Mouse (Mus musculus) hindbrain, embryonic 11.5 days (tissue): ENCODE data around the gene Myom1. TPM values are rescaled to one million over a fixed set of nuclear protein-coding genes. Genes with fewer than 3 reads are reported as not detected.

Experiments
- ATAC-seq: fragments of 200-750 bp; cut with Nextera tagmentation; 2 replicates; pipeline ENCODE4 v1.8.0; 2017; ENCODE audit warnings: mild to moderate bottlenecking, moderate TSS enrichment, moderate library complexity; ENCODE audit not compliant: low FRiP score
- DNase-seq: peaks from one replicate; pipeline ENCODE4 v3.0.0-alpha.2; 2015; ENCODE audit warnings: low spot score
- H3K27ac ChIP-seq: fragments of 300-500 bp; sonication (generic); 2 replicates; pipeline ENCODE4 v1.5.1; 2014; ENCODE audit warnings: mild to moderate bottlenecking, low read depth, low read length
- H3K27me3 ChIP-seq: fragments of 300-500 bp; sonication (generic); 2 replicates; pipeline ENCODE4 v1.6.1; 2014; ENCODE audit warnings: mild to moderate bottlenecking, low read length, moderate library complexity, mixed read lengths; ENCODE audit not compliant: control insufficient read depth, insufficient read depth
- H3K36me3 ChIP-seq: fragments of 300-500 bp; sonication (generic); 2 replicates; pipeline ENCODE4 v1.6.1; 2014; ENCODE audit warnings: mild to moderate bottlenecking, low read length, moderate library complexity, mixed read lengths; ENCODE audit not compliant: control insufficient read depth, insufficient read depth
- H3K4me1 ChIP-seq: fragments of 300-500 bp; sonication (generic); replicated peaks from 2 replicates; pipeline ENCODE4 v1.6.1; 2014; ENCODE audit warnings: low read length, mixed read lengths; ENCODE audit not compliant: control insufficient read depth, insufficient read depth
- H3K4me2 ChIP-seq: fragments of 300-500 bp; sonication (generic); replicated peaks from 2 replicates; pipeline ENCODE4 v1.6.1; 2014; ENCODE audit warnings: mild to moderate bottlenecking, low read depth, low read length
- H3K4me3 ChIP-seq: fragments of 300-500 bp; sonication (generic); 2 replicates; pipeline ENCODE4 v1.5.1; 2014; ENCODE audit warnings: low read depth, low read length
- H3K9ac ChIP-seq: fragments of 300-500 bp; sonication (generic); 2 replicates; pipeline ENCODE4 v1.6.1; 2014; ENCODE audit warnings: low read depth, low read length
- H3K9me3 ChIP-seq: fragments of 300-500 bp; sonication (generic); 2 replicates; pipeline ENCODE4 v1.6.1; 2016; ENCODE audit warnings: low read length; ENCODE audit not compliant: control insufficient read depth
- WGBS: fragments of 180-500 bp; shearing (Covaris S2); extraction: QIAGEN DNeasy Blood & Tissue Kit; methylation state at CpG from one replicate; pipeline ENCODE4 v1.1.7; 2014; 5-methylcytosine and 5-hydroxymethylcytosine counted together
- polyA plus RNA-seq: library from polyadenylated mRNA; unstranded; fragments of >200 nt; fragmentation: Nextera tagmentation; extraction: Ambion mirVana; gene quantifications from 2 replicates; pipeline ENCODE4 v1.2.1, GENCODE M21; 2014

Myom1 gene
- polyA plus RNA-seq, 1 experiment from 2014 or later: 2.0 TPM

DNA sequence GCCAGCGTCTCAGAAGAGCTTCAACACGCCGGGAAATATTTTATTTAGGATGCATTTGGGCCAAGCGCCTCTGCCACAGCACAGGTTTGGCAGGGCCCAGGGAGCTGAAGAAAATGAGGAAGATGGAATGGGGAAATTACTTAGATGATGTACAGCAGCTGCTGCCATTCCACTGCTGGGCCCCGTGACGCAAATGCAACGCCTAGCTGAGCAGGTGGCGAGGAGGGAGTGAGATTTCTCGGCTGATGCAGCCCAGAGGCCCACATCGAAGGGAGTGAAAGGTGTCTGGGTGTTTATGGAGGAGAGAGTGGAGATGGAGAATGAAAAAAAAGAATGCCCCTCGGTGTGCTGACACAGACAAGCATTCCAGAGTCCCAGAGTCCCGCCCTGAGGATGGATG, 123.1 kb downstream of the Myom1 start:
- ATAC-seq: no peak
- 74% methylated on average over 12 of the region's 12 CpGs for WGBS

DNA sequence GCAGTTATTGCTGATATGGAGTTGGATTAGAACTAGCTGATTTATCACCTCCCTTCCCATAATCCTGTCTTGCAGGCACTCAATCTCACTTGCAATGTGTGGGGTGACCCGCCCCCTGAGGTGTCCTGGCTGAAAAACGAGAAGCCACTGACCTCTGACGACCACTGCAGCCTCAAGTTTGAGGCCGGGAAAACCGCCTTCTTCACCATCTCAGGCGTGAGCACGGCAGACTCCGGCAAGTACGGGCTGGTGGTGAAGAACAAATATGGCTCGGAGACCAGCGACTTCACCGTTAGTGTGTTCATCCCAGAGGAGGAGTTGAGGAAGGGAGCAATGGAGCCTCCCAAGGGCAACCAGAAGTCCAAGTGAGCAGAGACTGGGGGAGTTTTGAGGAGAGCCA, 123.6 kb downstream of the Myom1 start:
- 79% methylated on average over 12 of the region's 12 CpGs for WGBS
- Histone ChIP-seq H3K9ac (no peak overlapping the region), H3K4me2 (no peak overlapping the region), H3K4me3 (no peak overlapping the region), H3K4me1 (no peaks in the 10 kb centered on the region), H3K27ac (no peak overlapping the region), H3K9me3 (no peaks in the 10 kb centered on the region), H3K36me3 (no peaks in the 10 kb centered on the region), H3K27me3 (no peaks in the 10 kb centered on the region)
- DNase-seq: no peak
- ATAC-seq: no peak

More for the DNA sequence above, 123.1 kb downstream of the Myom1 start:
- H3K27ac ChIP-seq: no peak overlapping the region
- H3K4me3 ChIP-seq: no peak overlapping the region
- no peaks in the 10 kb centered on the region for H3K27me3 ChIP-seq
- no peaks in the 10 kb centered on the region for H3K36me3 ChIP-seq
- H3K9me3 ChIP-seq: no peaks in the 10 kb centered on the region
- H3K4me1 ChIP-seq: no peaks in the 10 kb centered on the region
- no peak overlapping the region for H3K9ac ChIP-seq
- no peak for DNase-seq
- no peak overlapping the region for H3K4me2 ChIP-seq

DNA sequence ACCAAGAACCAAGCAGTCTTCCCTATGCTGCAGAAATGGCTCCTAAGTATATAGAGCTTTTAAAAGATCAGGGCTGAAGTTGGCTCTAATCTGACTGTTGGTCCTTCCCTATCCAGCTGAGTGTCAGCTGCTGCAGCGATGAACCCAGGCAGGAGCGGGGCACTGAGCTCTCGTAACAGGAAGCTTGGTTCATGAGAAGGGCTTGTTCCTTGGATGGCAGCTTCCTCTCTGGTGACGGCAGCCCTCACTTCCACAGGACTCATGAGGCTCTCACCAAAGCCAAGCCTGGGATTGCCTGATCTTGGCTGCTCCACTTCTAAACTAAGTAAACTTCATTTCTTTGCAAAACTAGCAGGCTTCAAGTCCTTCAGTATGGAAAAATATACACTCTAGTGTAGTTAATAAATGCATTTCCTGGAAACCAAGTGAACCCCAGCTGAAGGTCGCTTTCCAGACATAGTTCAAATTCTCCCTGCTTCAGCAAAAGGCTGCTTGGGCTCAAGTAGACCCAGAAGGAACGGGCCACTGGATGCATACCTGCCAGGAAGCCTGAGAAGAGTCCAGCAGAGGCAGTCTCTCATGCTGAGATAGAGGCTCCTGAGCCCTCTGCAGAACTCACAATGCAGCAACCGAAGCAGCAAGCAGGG, 125.2 kb downstream of the Myom1 start:
- 73% methylated on average over 7 of the region's 7 CpGs for WGBS
- Histone ChIP-seq H3K36me3 (no peaks in the 10 kb centered on the region), H3K9me3 (no peaks in the 10 kb centered on the region), H3K4me1 (no peaks in the 10 kb centered on the region), H3K4me2 (no peak overlapping the region), H3K27me3 (no peaks in the 10 kb centered on the region), H3K4me3 (no peak overlapping the region), H3K9ac (no peak overlapping the region), H3K27ac (no peak overlapping the region)
- ATAC-seq (no peak), DNase-seq (no peak)

DNA sequence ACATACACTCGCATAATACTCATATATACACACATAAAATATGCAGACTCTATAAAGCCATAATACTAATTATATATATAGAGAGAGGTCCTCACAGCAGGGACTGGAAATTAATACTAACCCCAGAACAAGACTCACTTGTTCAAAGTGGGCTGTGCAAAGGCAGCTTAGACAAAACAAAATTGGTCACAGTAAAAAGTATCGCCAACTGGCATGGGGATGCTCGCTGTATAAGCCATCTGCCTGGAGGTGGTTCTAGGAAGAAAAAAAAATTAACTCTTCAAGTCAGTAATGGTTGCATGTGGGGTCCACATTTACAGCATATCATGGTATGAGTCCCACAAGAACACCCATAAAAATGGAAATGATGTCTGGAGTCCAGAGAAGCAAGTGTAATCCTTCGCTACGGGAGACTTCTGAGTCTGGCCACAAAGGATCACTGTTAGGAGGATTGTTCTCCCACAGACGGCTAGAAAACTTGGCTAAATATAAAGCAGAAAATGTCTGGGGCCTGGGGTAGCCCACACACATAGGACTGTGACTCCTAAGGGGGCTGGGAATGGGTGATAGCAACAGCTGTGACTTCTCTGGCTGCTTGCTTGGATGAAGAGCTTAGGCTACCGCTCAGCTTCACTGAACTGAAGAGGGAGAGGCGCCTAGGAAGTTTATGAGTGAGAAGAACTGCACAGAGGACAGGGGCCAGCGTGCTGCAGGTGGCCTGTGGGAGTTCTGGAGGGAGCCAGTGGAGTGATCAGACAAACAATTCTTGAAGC, 127.2 kb downstream of the Myom1 start:
- no peak for ATAC-seq

DNA sequence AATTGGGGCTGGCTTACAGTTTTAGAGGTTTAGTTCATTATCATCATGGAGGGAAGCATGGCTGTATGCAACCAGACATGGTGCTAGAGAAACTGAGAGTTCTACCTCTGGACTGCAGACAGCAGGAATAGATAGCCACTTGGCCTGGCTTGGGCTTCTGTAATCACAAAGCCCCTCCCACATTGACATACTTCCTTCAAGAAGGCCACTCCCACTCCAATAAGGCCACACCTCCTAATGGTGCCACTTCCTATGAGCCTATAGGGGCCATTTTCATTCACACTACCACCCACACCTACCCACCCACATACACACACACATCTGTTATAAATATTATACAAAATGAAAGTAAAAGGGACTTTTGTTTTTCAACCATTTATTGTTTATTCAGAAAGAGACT, 129.8 kb downstream of the Myom1 start:
- no peak for ATAC-seq
- no peak overlapping the region for H3K4me2 ChIP-seq
- H3K27me3 ChIP-seq: no peaks in the 10 kb centered on the region
- no peaks in the 10 kb centered on the region for H3K9me3 ChIP-seq
- H3K9ac ChIP-seq: no peak overlapping the region
- H3K4me3 ChIP-seq: no peak overlapping the region
- no peaks in the 10 kb centered on the region for H3K4me1 ChIP-seq
- H3K27ac ChIP-seq: no peak overlapping the region
- no peak for DNase-seq
- no peaks in the 10 kb centered on the region for H3K36me3 ChIP-seq

More for the DNA sequence above, 127.2 kb downstream of the Myom1 start:
- Histone ChIP-seq H3K4me2 (no peak overlapping the region), H3K36me3 (no peaks in the 10 kb centered on the region), H3K4me3 (no peak overlapping the region), H3K4me1 (no peaks in the 10 kb centered on the region), H3K9me3 (no peaks in the 10 kb centered on the region), H3K27ac (no peak overlapping the region), H3K9ac (no peak overlapping the region), H3K27me3 (no peaks in the 10 kb centered on the region)
- WGBS: 79% methylated on average over 9 of the region's 9 CpGs
- no peak for DNase-seq

DNA sequence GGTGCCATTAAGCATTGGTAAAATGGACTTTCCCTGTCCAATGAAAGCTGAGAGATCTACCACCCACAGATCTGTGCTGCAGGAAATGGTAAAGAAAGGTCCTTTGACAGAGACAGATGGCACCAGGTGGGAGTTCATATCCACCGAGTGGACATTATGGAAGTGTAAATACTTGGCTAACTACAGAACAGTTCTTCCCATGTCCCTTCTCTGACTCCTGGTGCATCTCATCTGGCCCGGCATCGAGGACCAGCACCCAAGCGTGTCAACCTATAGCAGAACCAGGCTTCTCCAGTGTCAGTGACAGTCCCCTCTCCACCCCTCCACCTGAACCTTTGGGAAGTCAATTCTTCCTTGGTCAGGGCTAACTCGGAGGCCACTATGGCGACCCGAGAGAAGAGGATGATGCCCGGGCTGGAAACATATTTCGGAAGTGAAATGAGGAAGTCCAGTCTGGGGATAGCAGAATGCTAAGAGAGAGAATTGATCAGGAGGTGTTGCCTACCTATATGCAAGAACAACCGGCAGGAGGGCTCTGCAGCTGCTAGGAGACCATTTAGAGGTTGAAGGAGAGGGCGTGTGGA, 130.5 kb downstream of the Myom1 start:
- Histone ChIP-seq H3K4me1 (no peaks in the 10 kb centered on the region), H3K9ac (no peak overlapping the region), H3K9me3 (no peaks in the 10 kb centered on the region), H3K4me3 (no peak overlapping the region), H3K4me2 (no peak overlapping the region), H3K27ac (no peak overlapping the region), H3K27me3 (no peaks in the 10 kb centered on the region), H3K36me3 (no peaks in the 10 kb centered on the region)
- DNase-seq: no peak
- ATAC-seq: no peak
- WGBS: 91% methylated on average over 11 of the region's 11 CpGs

DNA sequence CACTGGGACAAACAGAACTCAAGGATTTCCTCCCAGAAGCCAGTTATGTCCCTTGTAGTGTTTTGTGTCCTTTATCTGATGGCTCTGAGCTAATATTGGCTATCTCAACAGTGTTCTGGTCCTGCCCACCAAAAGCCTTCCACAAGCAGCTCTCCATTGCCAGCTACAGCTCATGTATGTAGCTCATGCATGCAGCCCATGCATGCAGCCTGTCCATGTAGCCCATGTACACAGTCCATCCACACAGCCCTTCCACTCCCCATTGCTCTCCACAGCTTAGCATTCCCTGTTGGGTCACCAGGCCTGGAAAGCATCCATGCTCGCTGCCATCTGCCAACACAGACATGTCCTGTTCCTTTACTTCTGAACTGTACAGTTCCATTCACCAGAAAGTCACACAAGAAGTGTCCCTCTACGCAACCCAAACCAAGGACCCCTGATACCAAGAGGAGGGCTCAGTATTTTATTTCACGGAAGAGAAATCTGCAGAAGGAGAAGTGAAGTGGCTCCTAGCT, 132.1 kb downstream of the Myom1 start:
- Histone ChIP-seq H3K9me3 (no peaks in the 10 kb centered on the region), H3K27ac (no peak overlapping the region), H3K4me2 (no peak overlapping the region), H3K4me1 (no peaks in the 10 kb centered on the region), H3K4me3 (no peak overlapping the region), H3K27me3 (no peaks in the 10 kb centered on the region), H3K9ac (no peak overlapping the region), H3K36me3 (no peaks in the 10 kb centered on the region)
- 90% methylated on average over 3 of the region's 3 CpGs for WGBS
- DNase-seq (no peak), ATAC-seq (no peak)

DNA sequence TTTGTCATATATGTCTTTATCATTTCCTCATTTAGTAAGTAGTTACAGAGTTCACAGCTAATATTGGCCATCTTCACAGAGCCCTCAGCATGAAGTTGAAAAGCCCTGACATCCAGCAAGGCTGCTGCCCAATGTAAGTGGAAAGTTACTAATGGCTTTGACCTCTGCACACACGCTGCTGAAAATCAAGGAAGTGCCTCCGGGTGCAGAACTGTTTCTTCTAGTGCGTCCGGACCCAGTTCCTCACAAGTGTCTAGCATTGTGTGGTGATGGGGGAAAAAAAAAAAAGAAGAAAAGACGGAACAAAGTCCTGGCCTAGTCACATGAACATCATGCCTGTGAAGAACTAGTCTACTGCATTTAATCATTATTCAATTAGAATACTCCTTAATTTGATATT, 132.7 kb downstream of the Myom1 start:
- Histone ChIP-seq H3K4me1 (no peaks in the 10 kb centered on the region), H3K36me3 (no peaks in the 10 kb centered on the region), H3K27ac (no peak overlapping the region), H3K4me2 (no peak overlapping the region), H3K4me3 (no peak overlapping the region), H3K9ac (no peak overlapping the region), H3K9me3 (no peaks in the 10 kb centered on the region), H3K27me3 (no peaks in the 10 kb centered on the region)
- 66% methylated on average over 5 of the region's 5 CpGs for WGBS
- DNase-seq: no peak
- no peak for ATAC-seq
